Mouse (Mus musculus) ES-Bruce4 (cell line): ENCODE measurements around the gene Shisa8. TPM values are rescaled to one million over a fixed set of nuclear protein-coding genes. Genes with fewer than 3 reads are reported as not detected.
A peak's percentile ranks its signal among the peaks of the same experiment; 100 is the strongest.

ENCODE experiments used
- H3K27ac ChIP-seq: 2 replicates; pipeline ENCODE4 v1.5.1; 2012; ENCODE audit warnings: low read length, inconsistent platforms; ENCODE audit not compliant: insufficient read depth
- H3K27me3 ChIP-seq: 2 replicates; pipeline ENCODE4 v1.6.1; 2012; ENCODE audit warnings: mild to moderate bottlenecking, low read length, inconsistent platforms; ENCODE audit not compliant: control insufficient read depth, poor library complexity, insufficient read depth, severe bottlenecking
- H3K36me3 ChIP-seq: 2 replicates; pipeline ENCODE4 v1.6.1; 2012; ENCODE audit warnings: inconsistent platforms, mild to moderate bottlenecking, low read length, moderate library complexity; ENCODE audit not compliant: control insufficient read depth, poor library complexity, insufficient read depth, severe bottlenecking
- H3K4me1 ChIP-seq: one replicate; pipeline ENCODE4 v1.8.1; 2011; ENCODE audit warnings: low read length; ENCODE audit not compliant: control insufficient read depth, insufficient read depth
- H3K4me3 ChIP-seq: 2 replicates; pipeline ENCODE4 v1.5.1; 2011; ENCODE audit warnings: low read depth, mild to moderate bottlenecking, low read length
- H3K9ac ChIP-seq: 2 replicates; pipeline ENCODE4 v1.6.1; 2012; ENCODE audit warnings: low read depth, mild to moderate bottlenecking, inconsistent platforms; ENCODE audit not compliant: poor library complexity, severe bottlenecking
- H3K9me3 ChIP-seq: replicated peaks from 2 replicates; pipeline ENCODE4 v1.6.1; 2012; ENCODE audit warnings: mild to moderate bottlenecking, low read length, inconsistent platforms; ENCODE audit not compliant: control insufficient read depth, poor library complexity, insufficient read depth, severe bottlenecking
- CTCF ChIP-seq: IDR thresholded peaks from one replicate; pipeline ENCODE4 v1.8.1; 2011; ENCODE audit warnings: low read depth, low read length
- EP300 ChIP-seq: IDR thresholded peaks from 2 replicates; pipeline ENCODE4 v1.6.1; 2011; ENCODE audit warnings: low read depth, low read length; ENCODE audit not compliant: insufficient read depth
- POLR2A ChIP-seq: IDR thresholded peaks from one replicate; pipeline ENCODE4 v1.8.1; 2011; ENCODE audit warnings: low read length; ENCODE audit not compliant: insufficient read depth
- polyA plus RNA-seq: library from polyadenylated mRNA; stranded (reverse); fragments of >200 nt; gene quantifications from 2 replicates; pipeline ENCODE4 v1.2.4, GENCODE M21; 2011; ENCODE audit warnings: low read depth; ENCODE audit not compliant: missing spikeins, insufficient read depth, insufficient read length

Gene Shisa8
- 6.8 and 7.4 TPM in 2 replicates for polyA plus RNA-seq

- TF ChIP-seq EP300 (no peak), CTCF (no peak), POLR2A (no peak)
- H3K4me3 ChIP-seq = peak within 1 kb of the TSS; percentile 75
- H3K4me1 ChIP-seq = peaks cover 11% of the 10 kb centered on the region
- H3K9ac ChIP-seq = peak within 1 kb of the TSS; percentile 88
- peaks cover 1% of the 10 kb centered on the region; the same call in 1 of the 2 replicates for H3K27me3 ChIP-seq
- no peaks in the 10 kb centered on the region for H3K9me3 ChIP-seq
- no peaks in the 10 kb centered on the region for H3K36me3 ChIP-seq
- H3K27ac ChIP-seq = no peak within 1 kb of the TSS
These were observed at the start of gene Shisa8 for GRCm38 (mm10) chr15:82212752-82213063. Shisa8 (minus strand) TSS chr15:82212815.

- H3K4me1 ChIP-seq = peaks cover 5% of the 10 kb centered on the region
- no peak overlapping the region for H3K27ac ChIP-seq
- H3K9me3 ChIP-seq = no peaks in the 10 kb centered on the region
- H3K4me3 ChIP-seq = peak overlapping the region; percentile 10; the same call in 1 of the 2 replicates
- H3K27me3 ChIP-seq = no peaks in the 10 kb centered on the region
- TF ChIP-seq POLR2A (no peak), CTCF (peak; percentile 100), EP300 (0 out of 2 replicates have a peak, but pooled peaks have one; percentile 53)
- H3K36me3 ChIP-seq = no peaks in the 10 kb centered on the region
- H3K9ac ChIP-seq = no peak overlapping the region
These were observed 46.9 kb upstream of the Shisa8 start for GRCm38 (mm10) chr15:82259510-82259909.

GRCm38 (mm10) chr15:82255944-82256383 is 43.3 kb upstream of the Shisa8 start:
- H3K9me3 ChIP-seq = no peaks in the 10 kb centered on the region
- H3K27ac ChIP-seq = no peak overlapping the region
- no peaks in the 10 kb centered on the region for H3K27me3 ChIP-seq
- peak overlapping the region; percentile 25 for H3K4me3 ChIP-seq
- H3K4me1 ChIP-seq = peaks cover 8% of the 10 kb centered on the region
- no peaks in the 10 kb centered on the region for H3K36me3 ChIP-seq
- H3K9ac ChIP-seq = no peak overlapping the region
- TF ChIP-seq CTCF = no peak
- no peak for TF ChIP-seq EP300
- no peak for TF ChIP-seq POLR2A

- Histone ChIP-seq H3K9me3 (no peaks in the 10 kb centered on the region), H3K36me3 (no peaks in the 10 kb centered on the region), H3K27me3 (no peaks in the 10 kb centered on the region), H3K9ac (no peak overlapping the region), H3K27ac (no peak overlapping the region), H3K4me1 (peaks cover 8% of the 10 kb centered on the region), H3K4me3 (no peak overlapping the region)
- no peak for TF ChIP-seq POLR2A
- TF ChIP-seq EP300 = no peak
- peak; percentile 63 for TF ChIP-seq CTCF
These were observed 42.6 kb upstream of the Shisa8 start for GRCm38 (mm10) chr15:82255248-82255647.

- Histone ChIP-seq H3K4me3 (no peak within 1 kb of the TSS), H3K4me1 (peaks cover 8% of the 10 kb centered on the region), H3K9me3 (no peaks in the 10 kb centered on the region), H3K36me3 (no peaks in the 10 kb centered on the region), H3K27me3 (no peaks in the 10 kb centered on the region), H3K9ac (no peak within 1 kb of the TSS), H3K27ac (peak within 1 kb of the TSS; percentile 33; the same call in 1 of the 2 replicates)
- TF ChIP-seq CTCF = no peak
- no peak for TF ChIP-seq EP300
- no peak for TF ChIP-seq POLR2A
These were observed 39.5 kb upstream of the Shisa8 start, which contains the start of gene 1500009C09Rik for GRCm38 (mm10) chr15:82252097-82252496. 1500009C09Rik (plus strand) TSS chr15:82252397.

GRCm38 (mm10) chr15:82251579-82251978 is 39.0 kb upstream of the Shisa8 start:
- H3K36me3 ChIP-seq = no peaks in the 10 kb centered on the region
- no peaks in the 10 kb centered on the region for H3K27me3 ChIP-seq
- H3K9ac ChIP-seq = no peak overlapping the region
- peaks cover 8% of the 10 kb centered on the region for H3K4me1 ChIP-seq
- TF ChIP-seq EP300 = no peak
- no peak for TF ChIP-seq CTCF
- TF ChIP-seq POLR2A = no peak
- H3K4me3 ChIP-seq = no peak overlapping the region
- H3K27ac ChIP-seq = no peak overlapping the region
- H3K9me3 ChIP-seq = no peaks in the 10 kb centered on the region
